8 mouse cellular contexts compared by ENCODE assay signal in the genomic region with DNA sequence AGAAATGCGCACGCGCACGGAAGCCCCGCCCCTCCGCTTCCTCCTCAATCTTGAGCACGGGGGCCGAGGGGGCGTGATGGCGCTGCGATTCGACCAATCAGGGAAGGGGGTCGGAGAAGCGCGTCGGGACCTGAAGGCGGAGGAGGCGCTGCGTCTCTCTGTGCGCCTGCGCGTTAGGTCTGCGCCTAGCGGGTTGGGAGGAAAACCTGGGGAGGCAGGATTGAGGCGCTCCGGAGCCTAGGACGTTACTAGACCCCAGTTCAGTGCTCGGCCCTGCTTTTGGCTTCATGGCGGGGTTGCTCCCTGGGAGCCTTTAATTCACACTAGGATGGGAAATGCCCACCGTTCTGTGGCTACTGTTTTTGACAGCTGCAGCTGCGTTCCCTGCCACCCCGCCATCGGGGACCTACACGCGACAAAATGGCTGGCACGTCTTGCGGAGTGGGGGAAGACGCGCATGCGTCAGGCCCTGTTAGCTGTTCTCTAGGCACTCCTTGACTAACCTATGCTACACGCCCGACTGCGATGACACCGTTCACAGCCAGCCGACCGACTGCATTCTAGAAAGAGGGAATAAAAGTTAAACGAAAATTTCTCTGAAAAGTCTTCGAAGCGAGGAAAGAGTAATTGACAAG. TPM values are rescaled to one million over a fixed set of nuclear protein-coding genes. Genes with fewer than 3 reads are reported as not detected.
DNase-seq lines count a peak whose midpoint lies in the region; ATAC-seq lines count a peak whose summit lies in the region.

No protein-coding gene starts in this region.

- ATAC-seq in inflammation-experienced regulatory T-cells, adult 6 months = peak; percentile 84
- ATAC-seq in megakaryocyte-erythroid progenitor cell, adult 5-6 weeks (replicated peaks; ENCODE audit: low FRiP score, low TSS enrichment, poor library complexity, severe bottlenecking) = peak; percentile 96

- intact Hi-C loops in gastrocnemius, postnatal 14 days (cut with DNase I; ENCODE audit: low total_unique reads) = no loop called here
- intact Hi-C loops in left cerebral cortex, postnatal 10 days (cut with DNase I) = no loop called here

- peak; percentile 100 for DNase-seq in adrenal gland, adult (ENCODE audit: inconsistent age in 2 of 2, low spot score in 1 of 2)
- peak; percentile 100 for DNase-seq in embryo, embryonic 10.5 days (ENCODE audit: low spot score)
- DNase-seq in gastrocnemius, postnatal 14 days = peak; percentile 100
- DNase-seq in left cerebral cortex, postnatal 10 days (ENCODE audit: extremely low spot score in 1 of 2, low spot score in 2 of 2) = peak; percentile 99 to 100
- peak; percentile 99 for DNase-seq in right cerebral cortex, postnatal 25 days
- peak; percentile 100 for DNase-seq in urinary bladder, postnatal 4 days (ENCODE audit: low spot score in 2 of 2)

RNA-seq across cellular contexts. Expression of gene Rprd2, which starts 0.8 kb away (rescaled TPM):
- 10 to 100 TPM; 29.0 to 29.3 TPM for total RNA-seq in gastrocnemius, postnatal 14 days (2021)
- polyA plus RNA-seq in inflammation-experienced regulatory T-cells, adult 6 months (2017; shearing (Covaris generic)) = 10 to 100 TPM; 22.7 to 35.5 (median 27.1) TPM
- total RNA-seq in left cerebral cortex, postnatal 10 days (2021) = 10 to 100 TPM; 56.3 to 62.3 TPM
- 62.4 and 68.5 TPM in 2 replicates for total RNA-seq in megakaryocyte-erythroid progenitor cell, adult 5-6 weeks (2014; fragmentation: Nextera tagmentation)
- total RNA-seq in megakaryocyte-erythroid progenitor cell, adult 5-6 weeks (2017) = 17.5 and 21.3 TPM in 2 replicates

RNA-seq across cellular contexts. Expression of gene Prpf3, which starts 36.2 kb away (rescaled TPM):
- 10 to 100 TPM; 12.2 to 13.9 TPM for total RNA-seq in gastrocnemius, postnatal 14 days (2021)
- 10 to 100 TPM; 46.9 to 48.5 (median 48.3) TPM for polyA plus RNA-seq in inflammation-experienced regulatory T-cells, adult 6 months (2017; shearing (Covaris generic))
- 10 to 100 TPM; 24.4 to 27.8 TPM for total RNA-seq in left cerebral cortex, postnatal 10 days (2021)
- total RNA-seq in megakaryocyte-erythroid progenitor cell, adult 5-6 weeks (2014; fragmentation: Nextera tagmentation) = 72.1 and 90.7 TPM in 2 replicates
- total RNA-seq in megakaryocyte-erythroid progenitor cell, adult 5-6 weeks (2017) = 66.7 and 100.0 TPM in 2 replicates

RNA-seq across cellular contexts. Expression of gene Mrps21, which starts 51.9 kb away (rescaled TPM):
- 100 to 1,000 TPM; 262 to 274 TPM for total RNA-seq in gastrocnemius, postnatal 14 days (2021)
- 100 to 1,000 TPM; 281 to 394 (median 321) TPM for polyA plus RNA-seq in inflammation-experienced regulatory T-cells, adult 6 months (2017; shearing (Covaris generic))
- total RNA-seq in left cerebral cortex, postnatal 10 days (2021) = 100 to 1,000 TPM; 120 to 127 TPM
- total RNA-seq in megakaryocyte-erythroid progenitor cell, adult 5-6 weeks (2014; fragmentation: Nextera tagmentation) = 204 and 223 TPM in 2 replicates
- total RNA-seq in megakaryocyte-erythroid progenitor cell, adult 5-6 weeks (2017) = 318 and 398 TPM in 2 replicates

RNA-seq across cellular contexts. Expression of gene Tars2, which starts 59.5 kb away (rescaled TPM):
- 10 to 100 TPM; 29.0 to 29.6 TPM for total RNA-seq in gastrocnemius, postnatal 14 days (2021)
- 10 to 100 TPM; 47.7 to 80.0 (median 79.5) TPM for polyA plus RNA-seq in inflammation-experienced regulatory T-cells, adult 6 months (2017; shearing (Covaris generic))
- total RNA-seq in left cerebral cortex, postnatal 10 days (2021) = 10 to 100 TPM; 38.0 to 38.7 TPM
- total RNA-seq in megakaryocyte-erythroid progenitor cell, adult 5-6 weeks (2014; fragmentation: Nextera tagmentation) = 88.1 and 103 TPM in 2 replicates
- total RNA-seq in megakaryocyte-erythroid progenitor cell, adult 5-6 weeks (2017) = 58.0 and 75.5 TPM in 2 replicates

Comparison
In these comparisons a context has a peak if more than half of its experiments do, and no peak if none do; other contexts are left out.
1. Peak in every context shown above with its lines: DNase-seq and ATAC-seq.